Mouse (Mus musculus): ENCODE measurements around the gene B230104I21Rik. TPM values are rescaled to one million over a fixed set of nuclear protein-coding genes. Genes with fewer than 3 reads are reported as not detected.

B230104I21Rik gene
- polyA plus RNA-seq, 1 experiment from 2014 or later = not detected

DNA sequence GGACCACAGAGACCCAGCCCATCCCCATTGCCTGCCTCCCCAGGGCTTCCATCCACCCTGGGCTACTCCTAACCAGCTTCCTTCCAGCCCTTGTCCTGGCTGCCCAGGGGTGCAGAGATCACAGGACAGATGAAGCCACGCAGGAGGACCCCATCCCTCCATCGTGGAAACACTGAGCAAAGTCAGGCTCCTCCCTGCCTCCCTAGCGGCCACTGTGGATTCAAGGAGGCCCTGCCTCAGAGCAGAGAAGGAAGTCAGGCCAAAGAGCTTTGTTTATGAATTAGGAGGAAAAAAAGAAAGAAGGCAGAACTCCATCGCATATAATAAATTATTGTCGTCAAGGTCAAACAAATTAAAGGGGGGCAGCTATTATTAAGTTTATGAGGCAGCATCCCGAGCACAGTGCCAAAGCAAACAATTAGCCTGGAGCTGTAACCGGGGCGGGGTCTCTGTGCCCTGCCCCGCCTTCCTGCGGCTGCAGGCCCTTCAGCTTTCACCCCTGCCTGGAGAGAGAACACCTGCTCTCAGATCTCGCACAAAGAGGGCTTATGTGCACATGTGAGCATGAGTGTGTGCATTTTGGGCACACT, 12.4 kb downstream of the B230104I21Rik start:
- Histone ChIP-seq H3K4me1 (0 out of 2 replicates have a peak, but pooled peaks cover 15% of the 10 kb centered on the region), H3K4me3 (replicated peaks) (no peak overlapping the region), H3K9ac (no peak overlapping the region), H3K9me3 (replicated peaks) (no peaks in the 10 kb centered on the region), H3K36me3 (no peaks in the 10 kb centered on the region), H3K27ac (replicated peaks) (no peak overlapping the region), H3K27me3 (peaks cover 4% of the 10 kb centered on the region; the same call in 1 of the 2 replicates), H3K4me2 (replicated peaks) (no peak overlapping the region)
- WGBS = 56% methylated on average over 11 of the region's 11 CpGs
- no peak for ATAC-seq (ENCODE audit: insufficient number of reproducible peaks, low FRiP score, low TSS enrichment, low read depth)

DNA sequence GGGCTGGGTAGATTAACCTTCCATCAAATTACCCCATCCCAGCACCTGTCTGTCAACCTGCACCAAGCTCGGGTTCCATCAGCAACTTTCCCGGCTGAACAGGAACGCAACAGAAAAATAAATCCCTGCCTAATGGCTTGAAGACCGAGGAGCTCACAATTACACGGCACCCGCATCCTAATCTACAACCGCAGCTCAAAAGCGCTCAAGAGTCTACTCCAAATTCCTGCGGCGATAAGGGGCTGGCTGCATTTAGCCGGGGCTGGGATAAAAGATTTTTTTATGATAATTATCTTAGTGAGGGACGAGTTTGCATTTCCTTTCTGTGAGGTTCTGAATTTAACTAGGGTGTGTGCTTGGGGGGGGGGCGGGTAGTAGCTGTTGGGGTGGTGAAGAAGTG, 16.3 kb downstream of the B230104I21Rik start:
- no peak overlapping the region for H3K4me3 ChIP-seq (replicated peaks)
- H3K36me3 ChIP-seq = no peaks in the 10 kb centered on the region
- no peak for ATAC-seq (ENCODE audit: insufficient number of reproducible peaks, low FRiP score, low TSS enrichment, low read depth)
- WGBS = 45% methylated on average over 13 of the region's 13 CpGs
- no peak overlapping the region for H3K4me2 ChIP-seq (replicated peaks)
- H3K9me3 ChIP-seq (replicated peaks) = no peaks in the 10 kb centered on the region
- no peak overlapping the region for H3K27ac ChIP-seq (replicated peaks)
- no peak overlapping the region for H3K9ac ChIP-seq
- H3K4me1 ChIP-seq = 0 out of 2 replicates have a peak, but pooled peaks cover 14% of the 10 kb centered on the region
- no peaks in the 10 kb centered on the region for H3K27me3 ChIP-seq

DNA sequence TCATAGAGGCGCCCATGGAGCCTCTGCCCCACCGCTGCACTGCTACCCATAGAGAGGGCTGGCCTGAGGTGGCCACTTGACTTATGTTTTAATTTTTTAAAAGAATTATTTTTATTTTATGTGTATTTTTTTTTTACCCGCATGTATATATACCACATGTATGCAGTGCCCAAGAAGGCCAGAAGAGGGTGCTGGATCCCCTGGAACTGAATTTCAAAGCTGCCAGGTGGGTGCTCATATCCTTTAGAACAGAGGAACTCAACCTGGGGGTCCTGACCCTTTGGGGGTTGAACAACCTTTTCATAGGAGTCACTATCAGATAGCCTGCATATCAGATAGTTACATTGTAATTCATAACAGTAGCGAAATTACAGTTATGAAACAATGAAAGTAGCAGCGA, 19.5 kb downstream of the B230104I21Rik start:
- no peaks in the 10 kb centered on the region for H3K27me3 ChIP-seq
- 94% methylated on average over 5 of the region's 5 CpGs for WGBS
- no peak overlapping the region for H3K9ac ChIP-seq
- H3K36me3 ChIP-seq = no peaks in the 10 kb centered on the region
- H3K9me3 ChIP-seq (replicated peaks) = no peaks in the 10 kb centered on the region
- H3K4me3 ChIP-seq (replicated peaks) = no peak overlapping the region
- no peak overlapping the region for H3K27ac ChIP-seq (replicated peaks)
- H3K4me1 ChIP-seq = 0 out of 2 replicates have a peak, but pooled peaks cover 5% of the 10 kb centered on the region
- H3K4me2 ChIP-seq (replicated peaks) = no peak overlapping the region
- ATAC-seq (ENCODE audit: insufficient number of reproducible peaks, low FRiP score, low TSS enrichment, low read depth) = no peak

DNA sequence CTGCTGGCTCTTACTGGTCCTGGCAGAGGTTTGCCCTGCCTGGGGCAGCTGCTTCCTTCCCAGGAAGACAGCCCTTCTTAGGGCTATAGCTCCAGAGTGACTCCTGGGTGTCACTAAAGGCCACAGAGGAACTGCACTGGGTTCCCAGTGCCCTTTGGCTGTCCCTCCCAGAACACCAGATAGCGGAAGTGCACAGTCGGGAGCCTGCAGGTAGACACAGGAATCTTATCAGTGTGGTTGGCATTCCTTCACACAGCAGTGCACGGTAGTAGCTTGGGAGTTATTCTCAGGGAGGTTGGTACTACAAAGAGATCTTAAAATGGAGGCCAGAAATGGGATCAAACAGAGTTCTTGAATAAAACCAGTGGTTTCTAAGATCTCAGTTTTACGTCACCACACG, 22.4 kb downstream of the B230104I21Rik start:
- H3K36me3 ChIP-seq = no peaks in the 10 kb centered on the region
- 0 out of 2 replicates have a peak, but pooled peaks cover 5% of the 10 kb centered on the region for H3K4me1 ChIP-seq
- no peak overlapping the region for H3K27ac ChIP-seq (replicated peaks)
- no peak overlapping the region for H3K9ac ChIP-seq
- no peaks in the 10 kb centered on the region for H3K9me3 ChIP-seq (replicated peaks)
- ATAC-seq (ENCODE audit: insufficient number of reproducible peaks, low FRiP score, low TSS enrichment, low read depth) = no peak
- WGBS = 59% methylated on average over 5 of the region's 5 CpGs
- no peak overlapping the region for H3K4me3 ChIP-seq (replicated peaks)
- H3K27me3 ChIP-seq = 0 out of 2 replicates have a peak, but pooled peaks cover 4% of the 10 kb centered on the region
- no peak overlapping the region for H3K4me2 ChIP-seq (replicated peaks)

DNA sequence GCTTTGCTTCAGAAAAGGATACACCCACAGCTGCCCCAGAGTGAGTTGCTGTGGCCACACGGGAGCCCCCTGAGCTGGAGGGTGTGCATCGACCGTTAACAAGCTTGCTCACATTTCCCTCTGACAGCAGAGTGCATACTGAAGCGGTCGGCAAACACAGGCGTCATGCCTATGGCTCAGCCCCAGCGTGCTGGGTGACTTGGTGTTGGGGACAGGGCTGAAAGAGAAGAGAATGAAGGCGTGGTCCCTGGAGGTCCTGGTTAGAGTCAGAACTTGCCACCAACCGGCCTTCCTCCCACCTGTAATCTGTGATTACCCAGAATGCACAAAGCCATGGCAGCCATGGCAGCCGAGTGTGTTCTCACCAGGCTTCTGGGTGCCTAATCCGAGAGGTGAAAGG, 22.9 kb downstream of the B230104I21Rik start:
- H3K9ac ChIP-seq = no peak overlapping the region
- no peak overlapping the region for H3K4me3 ChIP-seq (replicated peaks)
- H3K36me3 ChIP-seq = no peaks in the 10 kb centered on the region
- H3K27me3 ChIP-seq = 0 out of 2 replicates have a peak, but pooled peaks cover 4% of the 10 kb centered on the region
- no peak for ATAC-seq (ENCODE audit: insufficient number of reproducible peaks, low FRiP score, low TSS enrichment, low read depth)
- H3K9me3 ChIP-seq (replicated peaks) = no peaks in the 10 kb centered on the region
- 48% methylated on average over 11 of the region's 11 CpGs for WGBS
- no peak overlapping the region for H3K27ac ChIP-seq (replicated peaks)
- H3K4me2 ChIP-seq (replicated peaks) = no peak overlapping the region
- H3K4me1 ChIP-seq = 0 out of 2 replicates have a peak, but pooled peaks cover 5% of the 10 kb centered on the region

DNA sequence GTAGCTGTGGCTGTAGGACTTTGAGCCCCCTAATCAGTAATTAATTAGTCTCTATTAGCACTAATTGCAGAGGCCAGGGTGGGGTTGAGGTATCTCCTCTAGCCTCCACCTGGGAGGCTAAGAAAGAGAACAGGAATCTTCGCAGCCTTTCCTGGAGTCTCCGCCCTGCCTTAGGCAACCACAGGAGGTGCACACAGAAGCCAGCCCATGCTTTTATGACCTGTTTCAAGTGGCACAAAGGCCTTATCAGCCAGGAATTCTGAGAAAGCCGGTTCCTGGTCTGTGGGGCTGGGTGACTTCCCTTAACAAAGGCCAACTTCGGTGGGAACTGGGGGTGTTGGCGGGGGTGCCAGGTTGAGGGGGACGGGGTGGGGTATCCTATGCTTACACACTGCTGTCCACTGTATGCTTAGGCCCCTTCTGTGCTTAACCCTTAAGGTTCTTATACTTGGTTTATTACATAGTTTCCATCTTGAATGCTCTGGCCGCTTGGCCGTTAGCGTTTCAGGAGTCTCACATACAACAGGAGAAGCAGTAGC, 23.9 kb downstream of the B230104I21Rik start:
- Histone ChIP-seq H3K36me3 (no peaks in the 10 kb centered on the region), H3K4me3 (replicated peaks) (no peak overlapping the region), H3K27ac (replicated peaks) (no peak overlapping the region), H3K4me1 (0 out of 2 replicates have a peak, but pooled peaks cover 5% of the 10 kb centered on the region), H3K4me2 (replicated peaks) (no peak overlapping the region), H3K27me3 (0 out of 2 replicates have a peak, but pooled peaks cover 4% of the 10 kb centered on the region), H3K9ac (no peak overlapping the region), H3K9me3 (replicated peaks) (no peaks in the 10 kb centered on the region)
- ATAC-seq (ENCODE audit: insufficient number of reproducible peaks, low FRiP score, low TSS enrichment, low read depth) = 0 out of 2 replicates have a peak, but pooled peaks have one; percentile 1
- WGBS = 89% methylated on average over 9 of the region's 9 CpGs

DNA sequence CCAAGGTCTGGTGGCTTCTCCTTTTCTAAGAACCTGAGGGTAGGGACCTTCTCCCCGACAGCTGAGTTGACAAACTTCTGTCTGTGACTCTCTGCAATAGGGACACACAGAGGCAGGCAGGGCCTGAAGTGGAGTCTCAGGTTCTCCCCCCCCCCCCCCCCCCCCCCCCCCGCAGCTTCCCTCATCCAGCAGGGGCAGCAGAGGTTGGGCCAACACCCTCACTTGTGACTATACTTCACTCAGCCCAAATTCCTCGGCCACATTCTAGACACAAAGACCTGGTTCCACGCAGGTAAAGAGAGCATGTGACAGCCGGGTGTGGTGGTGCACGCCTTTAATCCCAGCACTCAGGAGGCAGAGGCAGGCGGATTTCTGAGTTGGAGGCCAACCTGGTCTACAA, 24.5 kb downstream of the B230104I21Rik start:
- ATAC-seq (ENCODE audit: insufficient number of reproducible peaks, low FRiP score, low TSS enrichment, low read depth) = no peak
- Histone ChIP-seq H3K4me2 (replicated peaks) (no peak overlapping the region), H3K9me3 (replicated peaks) (no peaks in the 10 kb centered on the region), H3K27me3 (0 out of 2 replicates have a peak, but pooled peaks cover 4% of the 10 kb centered on the region), H3K9ac (no peak overlapping the region), H3K4me3 (replicated peaks) (no peak overlapping the region), H3K27ac (replicated peaks) (no peak overlapping the region), H3K36me3 (no peaks in the 10 kb centered on the region), H3K4me1 (0 out of 2 replicates have a peak, but pooled peaks cover 5% of the 10 kb centered on the region)
- 87% methylated on average over 6 of the region's 7 CpGs for WGBS

DNA sequence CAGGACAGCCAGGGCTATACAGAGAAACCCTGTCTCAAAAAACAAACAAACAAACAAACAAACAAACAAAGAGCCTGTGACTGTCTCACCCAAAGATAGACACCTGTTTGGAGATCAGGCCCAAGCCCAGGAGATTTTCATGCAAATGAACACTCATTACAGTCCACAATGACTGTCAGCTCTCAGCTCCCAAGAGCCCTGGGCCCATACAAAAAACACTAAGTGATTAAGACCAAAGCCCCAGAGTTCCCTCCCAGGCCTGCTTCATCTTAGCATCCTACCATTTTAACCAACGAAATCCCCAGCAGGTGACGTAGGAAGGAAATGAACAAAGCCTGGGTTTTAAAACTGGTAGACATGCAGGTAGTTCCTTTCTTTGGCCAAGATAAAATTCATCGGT, 24.9 kb downstream of the B230104I21Rik start:
- H3K27ac ChIP-seq (replicated peaks) = no peak overlapping the region
- ATAC-seq (ENCODE audit: insufficient number of reproducible peaks, low FRiP score, low TSS enrichment, low read depth) = no peak

DNA sequence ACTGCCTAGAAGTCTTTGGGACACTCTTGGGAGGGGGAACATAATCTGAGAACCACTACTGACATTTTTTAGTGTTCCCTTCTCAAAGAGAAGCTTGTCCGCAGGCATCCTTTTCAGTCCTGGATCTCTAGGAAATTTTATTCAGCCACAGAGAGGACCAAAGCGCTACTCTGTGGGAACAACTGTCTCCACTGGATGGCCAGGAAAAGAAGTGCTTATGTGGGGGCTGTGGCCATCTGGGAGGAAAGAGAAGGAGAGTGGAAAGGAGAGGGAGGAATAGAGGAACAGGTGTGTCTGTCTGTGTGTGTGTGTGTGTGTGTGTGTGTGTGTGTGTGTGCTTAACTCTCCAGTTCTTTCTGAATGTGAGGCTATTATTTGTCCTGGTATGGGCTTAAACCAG, 28.8 kb downstream of the B230104I21Rik start:
- Histone ChIP-seq H3K4me2 (replicated peaks) (no peak overlapping the region), H3K4me1 (no peaks in the 10 kb centered on the region), H3K36me3 (no peaks in the 10 kb centered on the region), H3K27ac (replicated peaks) (no peak overlapping the region), H3K9ac (no peak overlapping the region), H3K4me3 (replicated peaks) (no peak overlapping the region), H3K9me3 (replicated peaks) (no peaks in the 10 kb centered on the region), H3K27me3 (0 out of 2 replicates have a peak, but pooled peaks cover 4% of the 10 kb centered on the region)
- WGBS = 84% methylated on average over 2 of the region's 2 CpGs
- ATAC-seq (ENCODE audit: insufficient number of reproducible peaks, low FRiP score, low TSS enrichment, low read depth) = no peak

More for the DNA sequence above, 24.9 kb downstream of the B230104I21Rik start:
- no peaks in the 10 kb centered on the region for H3K36me3 ChIP-seq
- no peaks in the 10 kb centered on the region for H3K9me3 ChIP-seq (replicated peaks)
- no peak overlapping the region for H3K4me2 ChIP-seq (replicated peaks)
- 0 out of 2 replicates have a peak, but pooled peaks cover 5% of the 10 kb centered on the region for H3K4me1 ChIP-seq
- H3K9ac ChIP-seq = no peak overlapping the region
- 93% methylated on average over 3 of the region's 3 CpGs for WGBS
- 0 out of 2 replicates have a peak, but pooled peaks cover 4% of the 10 kb centered on the region for H3K27me3 ChIP-seq
- no peak overlapping the region for H3K4me3 ChIP-seq (replicated peaks)

DNA sequence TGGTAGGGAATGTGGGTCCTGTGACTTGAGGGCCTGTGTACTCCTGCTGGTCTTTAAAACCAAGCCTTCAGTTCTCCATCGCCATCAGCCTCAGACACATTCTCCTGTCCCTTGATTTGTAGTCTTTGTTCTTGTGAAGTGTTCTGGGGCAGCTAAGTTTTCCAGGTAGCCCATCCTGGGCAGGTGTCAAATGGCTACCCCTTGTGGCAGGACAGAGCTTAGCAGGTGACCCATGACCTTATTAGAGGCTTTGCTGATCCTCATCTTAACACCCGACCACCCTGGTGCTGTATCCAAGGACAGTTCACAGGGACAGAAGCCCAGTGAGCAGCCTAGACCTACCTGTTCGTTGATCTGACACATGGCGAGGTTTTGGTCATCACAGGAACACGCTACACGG, 30.9 kb downstream of the B230104I21Rik start:
- ATAC-seq (ENCODE audit: insufficient number of reproducible peaks, low FRiP score, low TSS enrichment, low read depth) = no peak
- WGBS = 88% methylated on average over 6 of the region's 6 CpGs

DNA sequence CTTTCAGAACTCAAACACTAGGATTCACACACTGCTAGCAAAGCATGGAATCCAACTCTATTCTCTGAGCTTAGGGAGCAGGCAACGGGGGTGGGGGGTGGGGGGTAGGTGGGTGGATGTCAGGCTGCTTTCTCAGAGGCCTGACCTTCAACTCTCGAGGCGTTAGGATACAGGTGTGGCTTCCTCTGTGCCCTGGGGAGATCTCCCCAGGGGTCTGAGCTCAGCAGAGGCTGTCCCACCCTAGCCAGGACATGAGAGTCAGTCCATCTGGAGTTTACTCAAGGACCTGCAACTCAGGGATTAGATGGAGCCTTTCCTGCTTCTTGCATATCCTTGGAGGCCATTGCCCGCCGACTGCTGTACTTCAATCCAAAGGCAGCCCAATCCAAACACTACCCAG, 33.2 kb downstream of the B230104I21Rik start:
- Histone ChIP-seq H3K27me3 (no peaks in the 10 kb centered on the region), H3K9me3 (replicated peaks) (no peaks in the 10 kb centered on the region), H3K4me1 (0 out of 2 replicates have a peak, but pooled peaks cover 2% of the 10 kb centered on the region), H3K27ac (replicated peaks) (no peak overlapping the region), H3K36me3 (no peaks in the 10 kb centered on the region), H3K9ac (no peak overlapping the region), H3K4me2 (replicated peaks) (no peak overlapping the region), H3K4me3 (replicated peaks) (no peak overlapping the region)
- 74% methylated on average over 5 of the region's 5 CpGs for WGBS
- ATAC-seq (ENCODE audit: insufficient number of reproducible peaks, low FRiP score, low TSS enrichment, low read depth) = no peak

More for the DNA sequence above, 30.9 kb downstream of the B230104I21Rik start:
- no peak overlapping the region for H3K4me3 ChIP-seq (replicated peaks)
- no peaks in the 10 kb centered on the region for H3K9me3 ChIP-seq (replicated peaks)
- no peak overlapping the region for H3K9ac ChIP-seq
- H3K27ac ChIP-seq (replicated peaks) = no peak overlapping the region
- no peaks in the 10 kb centered on the region for H3K36me3 ChIP-seq
- no peak overlapping the region for H3K4me2 ChIP-seq (replicated peaks)
- 0 out of 2 replicates have a peak, but pooled peaks cover 2% of the 10 kb centered on the region for H3K4me1 ChIP-seq
- 0 out of 2 replicates have a peak, but pooled peaks cover 4% of the 10 kb centered on the region for H3K27me3 ChIP-seq

All from embryonic facial prominence, embryonic 15.5 days (tissue).